Mouse (Mus musculus) erythroblast, embryonic 14.5 days (primary cell): ENCODE results near the gene Ssx2ip.

Experiments used
- GATA1 ChIP-seq: IDR thresholded peaks from 2 replicates; pipeline ENCODE4 v1.6.1; 2012; ENCODE audit warnings: low read length, inconsistent platforms, mixed read lengths
- TAL1 ChIP-seq: IDR thresholded peaks from 3 replicates; pipeline ENCODE4 v1.6.1; 2012; ENCODE audit warnings: low read length, inconsistent platforms, mixed read lengths

GRCm38 (mm10) chr3:146447598-146447997 lies 43.2 kb downstream of the Ssx2ip start:
- TF ChIP-seq TAL1 (no peak), GATA1 (no peak)
